Mouse (Mus musculus) embryonic facial prominence, embryonic 15.5 days (tissue): ENCODE results near the gene Entpd3. TPM values are rescaled to one million over a fixed set of nuclear protein-coding genes. Genes with fewer than 3 reads are reported as not detected.
"Not testable (repeated sequence)": the region's sequence is repeated elsewhere in the genome, so short reads cannot be mapped to it uniquely, and the experiment has no call there.

Experiments
- ATAC-seq: fragments of 200-750 bp; cut with Nextera tagmentation; 2 replicates; pipeline ENCODE4 v1.8.0; 2017; ENCODE audit warnings: low read depth, moderate TSS enrichment; ENCODE audit not compliant: insufficient number of reproducible peaks, low FRiP score, low TSS enrichment
- H3K27ac ChIP-seq: fragments of 300-500 bp; sonication (generic); replicated peaks from 2 replicates; pipeline ENCODE4 v1.5.1; 2015; ENCODE audit warnings: mild to moderate bottlenecking, inconsistent platforms
- H3K27me3 ChIP-seq: fragments of 300-500 bp; sonication (generic); 2 replicates; pipeline ENCODE4 v1.6.1; 2015; ENCODE audit warnings: inconsistent platforms
- H3K36me3 ChIP-seq: fragments of 300-500 bp; sonication (generic); 2 replicates; pipeline ENCODE4 v1.6.1; 2015; ENCODE audit warnings: mild to moderate bottlenecking, inconsistent platforms
- H3K4me1 ChIP-seq: fragments of 300-500 bp; sonication (generic); 2 replicates; pipeline ENCODE4 v1.6.1; 2015; ENCODE audit warnings: inconsistent platforms
- H3K4me2 ChIP-seq: fragments of 300-500 bp; sonication (generic); replicated peaks from 2 replicates; pipeline ENCODE4 v1.6.1; 2015; ENCODE audit warnings: mild to moderate bottlenecking, inconsistent platforms
- H3K4me3 ChIP-seq: fragments of 300-500 bp; sonication (generic); replicated peaks from 2 replicates; pipeline ENCODE4 v1.5.1; 2015; ENCODE audit warnings: mild to moderate bottlenecking, inconsistent platforms
- H3K9ac ChIP-seq: fragments of 300-500 bp; sonication (generic); 2 replicates; pipeline ENCODE4 v1.6.1; 2015; ENCODE audit warnings: inconsistent platforms
- H3K9me3 ChIP-seq: fragments of 300-500 bp; sonication (generic); replicated peaks from 2 replicates; pipeline ENCODE4 v1.6.1; 2016; ENCODE audit warnings: inconsistent platforms
- WGBS: fragments of 180-500 bp; shearing (Covaris S2); methylation state at CpG from one replicate; pipeline ENCODE4 v1.1.7; 2015; 5-methylcytosine and 5-hydroxymethylcytosine counted together
- polyA plus RNA-seq: library from polyadenylated mRNA; unstranded; fragments of >200 nt; fragmentation: Nextera tagmentation; extraction: Ambion mirVana; gene quantifications from 2 replicates; pipeline ENCODE4 v1.2.1, GENCODE M21; 2015

Entpd3 gene
- polyA plus RNA-seq, 1 experiment from 2014 or later = 6.6 TPM

GRCm38 (mm10) chr9:120533446-120533950 lies 6.1 kb upstream of the Entpd3 start:
- not testable (repeated sequence) for ATAC-seq, H3K4me1 ChIP-seq, H3K9ac ChIP-seq, H3K4me2 ChIP-seq, H3K27ac ChIP-seq, H3K36me3 ChIP-seq, H3K4me3 ChIP-seq, H3K9me3 ChIP-seq, H3K27me3 ChIP-seq
- WGBS = 92% methylated on average over 8 of the region's 8 CpGs

DNA sequence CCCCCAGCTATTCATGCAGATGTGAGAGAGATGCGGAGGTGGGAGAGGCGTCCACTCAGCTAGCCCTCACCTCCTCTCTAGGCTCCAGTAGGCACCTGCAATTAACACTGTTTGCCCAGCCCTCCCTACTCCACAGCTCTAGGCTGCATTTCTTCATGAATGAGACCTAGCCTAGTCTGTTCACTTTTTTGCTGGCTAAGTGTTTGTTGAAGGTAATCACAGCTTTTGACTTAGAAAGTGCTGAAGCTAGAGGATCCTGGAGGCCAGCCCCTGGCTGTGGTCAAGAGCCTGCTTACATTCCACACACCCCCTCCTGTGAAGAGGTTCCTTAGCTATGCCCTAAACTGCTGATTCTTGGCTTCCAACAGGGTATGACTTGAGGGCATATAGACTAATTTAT lies 1.8 kb downstream of the Entpd3 start:
- H3K9me3 ChIP-seq = no peaks in the 10 kb centered on the region
- H3K9ac ChIP-seq = no peak overlapping the region
- H3K4me3 ChIP-seq = no peak overlapping the region
- no peak overlapping the region for H3K27ac ChIP-seq
- H3K36me3 ChIP-seq = no peaks in the 10 kb centered on the region
- H3K4me2 ChIP-seq = no peak overlapping the region
- peaks cover 19% of the 10 kb centered on the region for H3K27me3 ChIP-seq
- peak; percentile 48 for ATAC-seq
- 35% methylated on average over 2 of the region's 2 CpGs for WGBS
- peaks cover 32% of the 10 kb centered on the region for H3K4me1 ChIP-seq

GRCm38 (mm10) chr9:120542241-120542640 lies 2.6 kb downstream of the Entpd3 start:
- H3K27me3 ChIP-seq = peaks cover 19% of the 10 kb centered on the region
- H3K27ac ChIP-seq = no peak overlapping the region
- no peaks in the 10 kb centered on the region for H3K9me3 ChIP-seq
- WGBS = 4% methylated on average over 6 of the region's 6 CpGs
- 0 out of 2 replicates have a peak, but pooled peaks have one; percentile 6 for ATAC-seq
- H3K9ac ChIP-seq = no peak overlapping the region
- H3K4me3 ChIP-seq = no peak overlapping the region
- peaks cover 39% of the 10 kb centered on the region for H3K4me1 ChIP-seq
- no peak overlapping the region for H3K4me2 ChIP-seq
- no peaks in the 10 kb centered on the region for H3K36me3 ChIP-seq

DNA sequence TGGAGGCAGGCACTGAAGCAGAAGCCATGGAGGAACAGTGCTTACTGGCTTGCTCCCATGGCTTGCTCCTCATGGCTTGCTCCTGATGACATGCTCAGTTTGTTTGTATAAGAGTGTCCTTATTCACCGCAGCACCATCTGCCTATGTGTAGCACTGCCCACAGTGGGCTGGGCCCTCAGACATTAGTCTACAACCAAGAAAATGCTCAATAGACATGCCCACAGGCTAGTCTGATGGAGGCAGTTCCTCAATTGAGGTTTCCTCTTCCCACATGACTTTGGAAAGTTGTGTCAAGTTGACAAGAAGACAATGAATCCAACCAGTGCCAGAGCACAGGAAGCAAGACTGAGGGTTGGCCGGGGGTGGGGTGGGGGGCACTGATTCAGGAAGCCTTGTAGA lies 6.4 kb downstream of the Entpd3 start:
- Histone ChIP-seq H3K4me1 (peaks cover 30% of the 10 kb centered on the region), H3K9ac (no peak overlapping the region), H3K4me2 (no peak overlapping the region), H3K27me3 (no peaks in the 10 kb centered on the region; the same call in 1 of the 2 replicates), H3K4me3 (no peak overlapping the region), H3K27ac (no peak overlapping the region), H3K9me3 (no peaks in the 10 kb centered on the region), H3K36me3 (no peaks in the 10 kb centered on the region)
- ATAC-seq = no peak
- 75% methylated on average over 2 of the region's 2 CpGs for WGBS

DNA sequence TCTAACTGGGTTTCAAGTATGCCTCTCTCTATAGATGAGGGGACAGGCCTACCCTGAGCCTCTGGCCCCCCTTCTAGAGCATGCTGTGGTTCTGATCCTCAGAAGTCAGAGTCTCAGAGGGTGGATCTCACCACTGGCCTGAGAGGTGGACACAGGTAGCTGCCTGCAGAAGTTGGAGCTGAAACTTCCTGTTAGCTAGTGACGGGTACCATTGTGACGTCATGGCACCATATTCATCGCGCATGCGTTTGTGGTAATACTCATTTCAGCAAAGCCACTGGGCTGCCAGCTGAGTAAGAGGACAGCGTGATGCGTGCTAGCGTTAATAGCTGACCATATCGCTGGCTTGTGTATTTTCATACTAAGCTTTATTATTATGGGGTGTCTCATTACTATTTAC lies 6.9 kb downstream of the Entpd3 start:
- peaks cover 27% of the 10 kb centered on the region for H3K4me1 ChIP-seq
- H3K36me3 ChIP-seq = no peaks in the 10 kb centered on the region
- no peak overlapping the region for H3K4me2 ChIP-seq
- H3K9ac ChIP-seq = no peak overlapping the region
- no peaks in the 10 kb centered on the region for H3K9me3 ChIP-seq
- no peak for ATAC-seq
- H3K27ac ChIP-seq = no peak overlapping the region; the same call in 1 of the 2 replicates
- H3K27me3 ChIP-seq = no peaks in the 10 kb centered on the region; the same call in 1 of the 2 replicates
- no peak overlapping the region for H3K4me3 ChIP-seq
- WGBS = 81% methylated on average over 9 of the region's 9 CpGs

DNA sequence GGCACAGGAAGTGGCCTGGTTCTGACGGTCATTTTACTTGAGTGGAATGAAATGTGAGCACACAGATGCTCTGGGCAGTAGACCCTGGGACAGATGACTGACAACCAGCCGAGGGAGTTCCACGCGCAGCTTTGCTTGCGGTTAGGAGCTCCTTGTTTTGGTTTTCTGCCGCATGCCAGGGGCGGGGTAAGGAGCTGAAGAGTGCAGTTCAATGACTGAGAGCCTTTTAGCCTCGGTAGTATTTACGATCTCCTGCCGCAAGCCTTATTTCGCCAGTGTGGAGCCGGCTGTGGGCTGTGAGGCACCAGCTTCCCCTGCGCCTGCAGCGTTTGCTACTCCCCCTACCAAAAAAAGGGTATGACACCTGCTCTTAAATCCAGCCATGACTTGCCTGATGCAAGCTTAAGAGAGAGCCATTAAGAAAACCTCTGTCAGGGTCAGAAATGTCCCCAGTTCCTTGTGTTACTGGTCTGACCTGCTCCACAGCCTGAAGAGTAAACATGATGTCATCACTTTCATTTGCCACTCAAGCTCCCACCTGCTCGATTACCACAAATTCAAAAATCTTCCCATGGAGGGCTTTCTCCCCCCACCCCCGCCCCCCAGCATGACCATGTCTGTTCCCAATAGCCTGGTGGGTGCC lies 7.5 kb downstream of the Entpd3 start:
- no peak overlapping the region for H3K9ac ChIP-seq
- H3K27me3 ChIP-seq = no peaks in the 10 kb centered on the region
- H3K36me3 ChIP-seq = no peaks in the 10 kb centered on the region
- no peaks in the 10 kb centered on the region for H3K9me3 ChIP-seq
- peak overlapping the region; percentile 41 for H3K27ac ChIP-seq
- H3K4me1 ChIP-seq = peaks cover 21% of the 10 kb centered on the region
- peak overlapping the region; percentile 39 for H3K4me2 ChIP-seq
- H3K4me3 ChIP-seq = no peak overlapping the region
- peak; percentile 39 for ATAC-seq
- 11% methylated on average over 16 of the region's 16 CpGs for WGBS

DNA sequence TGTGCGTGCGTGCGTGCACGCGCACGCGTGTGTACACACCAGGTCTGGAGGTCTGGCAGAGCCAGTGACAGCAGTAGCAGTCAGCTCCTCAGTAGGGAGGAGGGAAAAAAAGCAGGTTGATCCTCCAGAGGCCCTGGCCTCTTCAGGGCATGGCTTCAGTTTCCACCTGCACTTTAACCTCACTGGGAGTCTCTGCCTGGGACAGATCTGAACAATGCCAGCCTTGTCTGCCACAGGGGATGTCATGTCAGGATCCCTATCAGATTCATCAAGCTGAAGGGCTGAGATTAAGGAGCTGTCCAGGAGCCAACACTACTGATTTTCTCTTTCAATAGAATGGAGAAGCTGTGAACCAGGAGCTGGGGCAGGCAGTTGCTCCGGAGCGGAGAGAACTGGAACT lies 11.2 kb downstream of the Entpd3 start:
- no peak overlapping the region for H3K4me3 ChIP-seq

DNA sequence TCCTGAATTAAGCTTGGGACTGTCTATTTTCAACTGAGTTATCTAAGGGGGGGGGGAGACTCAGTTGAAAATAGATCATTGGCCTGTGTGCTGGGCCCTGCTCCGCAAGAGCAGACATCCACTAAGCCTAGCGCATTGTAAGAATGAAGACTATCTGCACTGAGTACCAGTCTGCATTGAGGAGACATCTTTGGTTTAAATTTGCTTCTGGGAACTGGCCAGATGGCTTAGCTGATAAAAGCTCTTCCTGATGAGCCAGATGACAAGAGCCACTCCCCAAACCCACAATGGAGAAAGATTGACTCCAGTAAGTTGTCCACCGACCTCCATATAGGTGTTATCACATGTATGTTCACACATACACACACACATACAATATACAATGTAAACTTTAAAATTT lies 24.0 kb downstream of the Entpd3 start:
- H3K27me3 ChIP-seq = no peaks in the 10 kb centered on the region
- ATAC-seq = no peak
- H3K36me3 ChIP-seq = no peaks in the 10 kb centered on the region
- WGBS = 84% methylated on average over 3 of the region's 3 CpGs
- H3K4me1 ChIP-seq = no peaks in the 10 kb centered on the region
- no peaks in the 10 kb centered on the region for H3K9me3 ChIP-seq
- H3K9ac ChIP-seq = no peak overlapping the region
- H3K4me2 ChIP-seq = no peak overlapping the region
- no peak overlapping the region for H3K4me3 ChIP-seq
- H3K27ac ChIP-seq = no peak overlapping the region

More for the DNA sequence above, 11.2 kb downstream of the Entpd3 start:
- H3K4me2 ChIP-seq = no peak overlapping the region
- no peaks in the 10 kb centered on the region for H3K9me3 ChIP-seq
- no peaks in the 10 kb centered on the region for H3K27me3 ChIP-seq
- WGBS = 71% methylated on average over 9 of the region's 9 CpGs
- no peaks in the 10 kb centered on the region for H3K36me3 ChIP-seq
- H3K4me1 ChIP-seq = peaks cover 18% of the 10 kb centered on the region
- H3K27ac ChIP-seq = no peak overlapping the region
- no peak overlapping the region for H3K9ac ChIP-seq
- no peak for ATAC-seq

GRCm38 (mm10) chr9:120564247-120564646 lies 24.6 kb downstream of the Entpd3 start:
- no peak for ATAC-seq
- Histone ChIP-seq H3K36me3 (no peaks in the 10 kb centered on the region), H3K9me3 (no peaks in the 10 kb centered on the region), H3K4me1 (no peaks in the 10 kb centered on the region), H3K4me2 (no peak overlapping the region), H3K4me3 (no peak overlapping the region), H3K9ac (no peak overlapping the region), H3K27me3 (no peaks in the 10 kb centered on the region), H3K27ac (no peak overlapping the region)
- 78% methylated on average over 2 of the region's 2 CpGs for WGBS

DNA sequence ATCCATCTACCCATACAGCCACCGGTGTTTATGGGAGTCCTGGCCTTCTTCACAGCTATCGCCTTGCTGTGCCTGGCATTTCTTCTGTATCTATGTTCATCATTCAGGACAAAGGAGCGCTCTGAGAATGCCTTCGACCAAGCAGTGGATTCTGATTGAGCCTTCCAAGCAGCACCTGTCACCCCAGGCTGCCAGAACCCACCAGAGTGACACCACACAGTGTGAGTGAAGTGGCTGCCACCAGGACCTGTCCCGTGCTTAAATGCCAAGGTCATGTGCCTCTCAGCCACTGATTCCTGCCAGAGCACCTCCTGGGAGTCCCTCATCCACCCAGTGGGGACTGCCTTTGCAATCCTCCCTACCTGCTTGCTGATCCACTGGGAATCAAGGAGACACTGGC lies 26.8 kb downstream of the Entpd3 start:
- Histone ChIP-seq H3K4me2 (no peak overlapping the region), H3K27me3 (no peaks in the 10 kb centered on the region), H3K36me3 (no peaks in the 10 kb centered on the region), H3K4me1 (peaks cover 9% of the 10 kb centered on the region), H3K4me3 (no peak overlapping the region), H3K9me3 (no peaks in the 10 kb centered on the region), H3K9ac (no peak overlapping the region), H3K27ac (no peak overlapping the region)
- no peak for ATAC-seq
- WGBS = 79% methylated on average over 5 of the region's 5 CpGs

DNA sequence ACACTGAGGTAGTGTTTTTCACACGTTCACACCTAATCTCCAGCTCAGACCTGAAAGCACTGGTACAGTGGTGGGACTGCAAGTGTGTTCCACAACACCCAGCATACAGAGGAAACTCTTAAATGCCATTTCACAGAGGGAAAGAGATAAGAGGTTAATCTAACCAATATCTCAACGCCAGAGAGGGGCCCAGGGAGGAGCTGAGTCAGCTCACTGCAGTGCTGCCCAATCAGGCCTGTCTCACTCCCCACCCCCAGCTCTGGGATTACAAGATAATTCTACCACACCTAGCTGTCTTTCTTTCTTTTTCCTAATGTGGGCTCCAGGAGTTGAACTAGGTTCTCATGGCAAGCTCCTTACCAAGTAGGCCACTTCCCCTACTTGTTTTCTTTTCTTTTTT lies 29.3 kb downstream of the Entpd3 start:
- Histone ChIP-seq H3K36me3 (peaks cover 17% of the 10 kb centered on the region), H3K4me1 (peaks cover 23% of the 10 kb centered on the region), H3K4me2 (no peak overlapping the region), H3K4me3 (no peak overlapping the region), H3K9ac (no peak overlapping the region), H3K27ac (no peak overlapping the region), H3K9me3 (no peaks in the 10 kb centered on the region), H3K27me3 (no peaks in the 10 kb centered on the region)
- 68% methylated on average over 2 of the region's 2 CpGs for WGBS
- no peak for ATAC-seq

GRCm38 (mm10) chr9:120569721-120570333 lies 30.2 kb downstream of the Entpd3 start:
- peaks cover 26% of the 10 kb centered on the region for H3K36me3 ChIP-seq
- no peak overlapping the region for H3K27ac ChIP-seq
- H3K27me3 ChIP-seq = no peaks in the 10 kb centered on the region
- WGBS = 61% methylated on average over 13 of the region's 13 CpGs
- H3K9ac ChIP-seq = no peak overlapping the region
- H3K4me1 ChIP-seq = peaks cover 23% of the 10 kb centered on the region
- H3K4me3 ChIP-seq = no peak overlapping the region
- H3K9me3 ChIP-seq = no peaks in the 10 kb centered on the region
- ATAC-seq = no peak
- no peak overlapping the region for H3K4me2 ChIP-seq
